Mouse (Mus musculus): ENCODE data around the gene Fam172a.

Gene Fam172a

DNA sequence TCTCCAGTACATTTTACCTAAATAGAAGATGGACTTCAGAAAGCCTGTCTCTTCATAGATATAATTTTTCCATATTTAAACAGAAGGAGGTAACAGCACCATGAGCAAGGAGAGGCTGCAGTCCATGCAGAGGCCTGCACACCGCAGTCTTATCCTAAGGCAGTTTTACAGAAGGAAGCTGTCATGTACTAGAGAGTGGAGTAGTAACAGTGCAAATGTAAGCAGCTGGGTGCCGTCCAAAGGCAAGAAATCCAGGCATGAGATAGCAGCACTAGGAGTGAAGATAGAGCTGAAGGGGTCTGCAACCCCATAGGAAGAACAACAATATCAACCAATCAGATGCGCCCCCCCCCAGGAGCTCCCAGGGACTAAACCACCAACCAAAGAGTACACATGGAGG, 403.0 kb downstream of the Fam172a start:
- DNase-seq: no peak

DNA sequence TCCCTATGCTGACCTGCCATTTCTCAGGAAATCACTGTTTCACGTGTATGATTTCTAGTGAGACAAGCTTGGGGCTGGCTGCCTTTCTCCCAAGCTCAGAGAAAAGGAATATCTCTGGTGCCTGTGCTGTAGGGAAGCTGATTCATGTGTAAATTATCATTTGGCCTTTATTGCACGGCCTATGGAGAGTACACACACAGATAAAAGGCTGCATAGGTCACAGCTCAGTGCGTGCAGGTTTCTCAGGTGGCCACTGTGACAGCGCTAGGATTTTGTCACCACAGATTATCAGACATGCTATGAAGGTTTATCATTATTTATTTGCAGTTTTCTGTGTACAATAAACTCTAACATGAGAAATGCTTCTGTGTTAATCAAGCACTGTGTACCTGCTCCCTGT, 408.8 kb downstream of the Fam172a start:
- no peak for DNase-seq

DNA sequence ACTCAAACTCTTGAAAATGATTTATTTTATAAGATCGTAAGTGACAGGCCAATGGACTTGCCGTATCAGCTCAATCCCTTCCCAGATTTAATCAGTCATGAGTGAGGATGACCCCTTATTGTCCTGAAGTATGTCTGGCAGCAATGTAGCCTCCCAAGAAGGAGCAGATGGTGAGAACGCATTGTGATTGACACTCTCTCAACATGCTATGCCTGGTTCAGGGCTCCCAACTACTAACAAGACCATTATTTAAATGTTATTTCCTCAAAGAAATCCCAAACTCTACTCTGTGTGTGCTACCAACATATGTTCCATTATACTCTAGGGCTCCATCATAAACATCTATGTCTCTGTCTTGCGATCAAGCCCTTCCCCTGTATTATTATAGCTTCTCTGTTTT, 412.1 kb downstream of the Fam172a start:
- no peak for DNase-seq

DNA sequence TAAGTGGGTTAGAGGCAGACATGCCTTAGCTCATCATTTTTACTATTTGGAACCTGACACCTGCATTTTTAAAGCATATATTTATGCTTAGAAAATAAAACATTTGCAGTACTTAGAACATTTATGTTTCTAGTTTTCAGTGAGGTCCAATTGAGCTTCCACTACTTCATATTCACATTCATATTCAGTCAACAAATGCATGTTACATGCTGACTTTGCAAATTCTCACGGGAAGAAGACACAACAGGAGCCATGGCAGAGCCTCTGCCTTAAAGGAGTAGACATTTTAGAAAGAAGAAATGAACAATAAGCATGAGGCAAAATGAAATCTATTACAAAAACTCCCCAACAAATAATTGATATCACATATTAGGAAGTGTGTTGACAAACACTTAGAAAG, 416.9 kb downstream of the Fam172a start:
- no peak for DNase-seq

DNA sequence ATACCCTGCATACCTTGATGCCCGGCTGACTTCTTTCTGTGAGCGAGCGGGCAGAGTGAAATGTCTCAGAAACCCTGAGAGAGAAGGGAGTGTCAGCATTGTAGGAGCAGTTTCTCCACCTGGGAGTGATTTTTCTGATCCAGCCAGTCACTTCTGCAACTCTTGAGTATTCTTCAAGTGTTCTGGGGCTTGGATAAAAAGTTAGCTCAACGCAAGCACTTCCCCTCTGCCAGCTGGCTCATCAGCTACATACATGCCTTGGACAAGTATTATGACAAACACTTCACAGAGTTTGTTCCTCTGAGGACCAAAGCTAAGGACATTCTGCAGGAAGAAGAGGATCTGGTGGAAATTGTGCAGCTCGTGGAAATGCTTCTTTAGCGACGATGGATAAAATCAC, 420.2 kb downstream of the Fam172a start:
- DNase-seq: no peak

DNA sequence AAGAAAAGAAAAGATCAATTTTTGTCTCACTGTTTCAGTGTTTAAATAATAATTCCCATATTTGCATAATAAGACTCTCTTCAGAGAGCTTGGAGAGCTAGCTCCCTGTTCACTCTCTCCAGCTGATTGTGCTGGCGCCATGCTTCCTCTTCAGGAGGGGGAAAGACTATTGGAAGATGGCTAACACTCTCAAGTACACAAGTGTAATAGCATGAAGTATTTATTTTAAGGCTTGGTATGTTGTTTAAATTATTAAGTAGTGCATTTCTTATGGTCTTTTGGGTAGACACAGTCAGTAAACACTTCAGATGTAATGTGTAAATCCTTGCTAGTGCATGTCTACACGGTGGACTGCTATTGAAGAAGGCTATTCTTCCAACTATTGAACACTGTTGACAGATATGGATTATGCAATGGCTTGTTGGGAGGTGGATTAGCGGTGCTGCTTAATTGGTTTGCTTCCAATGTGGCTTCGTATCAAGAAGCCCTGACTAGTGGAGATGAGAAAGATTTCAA, 422.1 kb downstream of the Fam172a start:
- DNase-seq: no peak

DNA sequence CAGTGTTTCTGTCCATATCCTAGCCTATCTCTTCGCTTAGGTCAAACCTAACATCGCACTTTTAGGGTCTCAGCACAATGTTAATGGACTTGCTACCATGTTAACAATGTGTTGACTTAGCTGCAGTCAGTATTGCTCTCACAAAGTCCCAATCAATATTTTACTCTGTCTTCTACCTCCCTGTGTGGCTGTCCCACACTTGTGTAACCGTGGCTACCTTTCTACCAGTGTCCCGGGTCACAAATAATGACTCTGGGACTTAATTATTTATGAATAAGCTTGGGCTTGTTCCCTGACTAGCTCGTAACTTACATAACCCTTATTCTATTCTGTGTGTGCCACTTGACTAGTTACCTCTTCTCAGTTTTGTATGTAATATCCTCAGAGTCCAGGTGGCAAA, 455.6 kb downstream of the Fam172a start:
- no peak for DNase-seq

DNA sequence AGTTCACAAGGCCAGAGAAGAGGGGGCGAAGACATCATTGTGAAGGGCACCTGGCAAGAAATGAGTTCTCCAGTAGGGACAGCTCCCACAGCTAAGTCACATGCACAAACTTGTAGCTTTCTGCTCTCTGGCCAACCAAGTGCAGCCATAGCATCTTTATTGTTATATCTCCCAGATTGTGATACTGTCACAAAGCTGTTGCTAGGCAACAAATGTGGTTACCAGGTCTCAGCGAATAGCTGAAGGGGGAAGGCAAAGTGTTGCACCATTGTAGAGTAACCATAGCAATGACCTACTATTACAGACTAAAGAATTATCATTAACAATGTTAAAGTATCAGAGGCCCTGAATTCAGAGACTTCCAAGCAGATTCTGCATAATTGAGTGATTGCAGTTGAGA, 460.3 kb downstream of the Fam172a start:
- no peak for DNase-seq

DNA sequence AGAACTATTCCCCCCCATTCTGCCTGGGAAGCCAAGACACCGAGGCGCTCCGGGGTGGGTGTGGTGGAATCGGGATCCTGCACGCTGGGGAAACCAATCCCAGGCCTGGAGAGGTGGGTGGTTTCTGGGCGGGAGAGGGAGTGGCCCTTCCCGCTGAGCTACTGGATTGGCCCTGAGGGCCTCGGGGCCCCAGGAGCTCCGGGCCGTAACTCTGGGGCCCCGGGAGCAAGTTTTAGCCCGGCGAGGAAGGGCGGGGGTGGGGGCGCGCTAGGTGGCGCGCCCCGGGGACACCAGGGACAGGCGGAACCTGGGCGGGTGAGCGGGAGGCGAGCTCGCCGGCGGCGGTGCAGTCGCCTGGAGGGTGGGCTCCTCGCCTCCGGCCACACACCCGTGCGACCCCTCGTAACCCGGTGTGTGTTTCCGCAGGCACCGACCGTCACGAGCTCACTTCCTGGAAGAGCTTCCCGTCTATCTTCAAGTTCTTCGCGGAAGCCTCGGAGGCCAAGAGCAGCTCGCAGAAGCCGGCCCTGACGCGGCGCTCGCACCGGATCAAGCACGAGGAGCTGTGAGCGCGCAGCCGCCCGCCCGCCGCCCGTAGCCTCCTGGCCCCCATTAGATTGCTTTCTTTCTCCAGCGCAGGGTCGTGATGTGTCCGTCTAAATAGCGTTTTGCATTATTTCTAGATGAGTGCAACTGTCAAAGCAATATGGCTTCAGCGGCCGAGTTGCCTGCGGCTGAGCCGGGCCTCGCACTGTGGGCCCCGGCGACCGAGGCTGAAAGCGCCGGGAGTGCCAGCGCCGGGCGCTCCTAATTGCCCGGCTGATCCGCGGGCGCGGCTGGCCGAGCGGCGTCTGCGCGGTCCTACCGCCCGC, 461.5 kb downstream of the Fam172a start:
- peak; percentile 86 for DNase-seq

DNA sequence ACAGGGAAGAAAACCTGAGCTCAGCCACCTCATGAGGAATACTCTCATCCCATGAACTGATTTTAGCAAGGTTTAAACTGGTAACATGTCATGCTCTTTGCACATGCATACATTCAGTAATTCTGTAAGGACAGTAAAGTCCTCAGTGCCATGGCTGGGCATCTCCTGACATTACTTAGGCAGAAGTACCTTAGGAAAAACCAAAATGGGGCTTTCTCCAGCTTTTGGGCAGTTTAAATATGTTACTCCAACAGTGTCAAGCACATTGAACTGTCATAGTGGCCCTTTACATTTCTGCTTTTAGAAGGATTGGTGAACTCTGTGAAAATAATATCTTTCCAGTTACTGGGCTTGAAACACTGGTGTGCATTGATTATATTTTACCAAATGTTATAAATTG, 463.1 kb downstream of the Fam172a start:
- DNase-seq: no peak

DNA sequence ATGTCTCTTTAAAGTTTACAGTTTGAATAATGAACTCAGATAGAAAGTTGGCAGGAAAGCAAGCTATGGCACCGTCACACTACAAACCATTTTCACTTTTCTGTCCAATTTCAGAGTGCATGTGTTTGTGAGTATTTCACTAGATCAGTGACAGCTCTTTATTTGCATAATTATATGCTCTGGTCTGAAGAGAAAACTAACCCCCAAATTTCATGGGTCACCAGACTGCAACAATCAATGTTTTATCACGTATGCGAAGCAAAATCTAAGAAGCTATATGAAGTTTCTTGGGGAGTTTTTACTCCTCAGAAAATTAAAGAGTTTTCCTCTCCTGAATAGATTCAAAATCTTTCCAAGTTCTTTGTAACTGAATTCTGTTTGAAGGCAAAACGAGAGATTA, 466.3 kb downstream of the Fam172a start:
- DNase-seq: no peak

DNA sequence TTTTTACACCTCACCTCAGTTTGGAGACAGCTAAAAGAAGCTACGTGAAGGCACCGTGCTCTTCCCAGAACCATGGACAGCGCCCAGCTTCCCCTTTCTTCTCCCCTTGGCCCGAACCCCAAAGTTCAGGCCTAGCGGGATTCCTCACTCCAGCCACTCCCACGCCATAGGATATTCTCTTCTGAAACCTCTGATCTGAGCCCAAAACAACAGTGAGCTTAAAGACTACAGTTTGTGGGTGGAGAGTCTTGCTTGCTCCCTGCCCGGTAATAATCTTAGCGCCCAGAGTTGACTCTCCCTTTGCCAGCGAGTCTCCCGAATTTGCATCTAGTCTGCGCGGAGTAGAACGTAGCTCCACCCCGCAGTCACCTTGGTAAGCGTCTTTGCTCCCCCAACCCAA, 469.5 kb downstream of the Fam172a start:
- no peak for DNase-seq

DNA sequence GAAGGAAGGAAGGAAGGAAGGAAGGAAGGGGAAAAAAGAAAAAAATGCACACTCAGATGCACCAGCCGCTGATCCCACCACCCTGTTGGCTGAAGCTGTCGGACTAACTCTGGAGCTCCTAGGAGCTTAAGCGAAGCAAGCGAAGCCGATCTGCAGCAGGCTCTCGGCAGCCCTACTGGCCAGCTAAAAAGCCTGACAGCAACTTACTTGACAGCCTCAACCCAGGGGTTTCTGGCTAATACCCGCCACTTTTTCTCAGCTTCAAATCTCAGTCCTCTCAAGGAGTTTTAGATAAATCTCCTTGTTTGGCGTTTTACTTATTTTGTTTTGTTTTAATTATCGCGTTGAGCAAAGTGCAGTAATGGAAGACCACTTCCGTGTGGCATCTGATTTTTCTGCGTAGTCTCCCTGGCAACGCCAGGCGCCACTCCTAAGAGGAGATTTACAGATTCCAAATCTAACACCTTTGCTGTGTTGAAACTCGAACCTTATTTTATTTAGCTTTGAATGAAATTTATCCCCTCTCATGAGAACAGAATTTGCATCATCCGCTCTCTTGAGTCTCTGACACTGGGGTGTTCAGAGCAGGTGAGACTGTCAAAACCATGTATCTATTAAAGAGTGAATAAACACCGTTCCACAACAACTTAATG, 470.3 kb downstream of the Fam172a start:
- no peak for DNase-seq

DNA sequence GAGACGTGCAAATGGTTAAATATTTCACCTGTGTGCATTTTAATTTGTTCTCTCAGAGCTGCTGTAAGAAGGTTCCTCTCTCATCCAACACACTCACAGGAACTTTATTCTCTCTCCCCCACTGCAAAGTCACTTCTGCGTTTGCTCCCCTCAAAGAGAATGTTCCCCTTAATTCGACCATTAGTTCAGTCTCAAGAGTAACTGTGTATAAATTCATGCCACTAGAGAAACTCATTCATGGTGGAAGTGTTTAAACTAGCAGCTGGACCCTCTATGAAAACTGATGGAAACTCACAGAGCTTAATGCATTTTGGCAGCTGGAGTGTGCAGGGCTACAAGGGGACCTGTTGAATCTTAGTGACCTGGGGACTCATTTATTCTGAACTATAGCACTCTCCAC, 471.0 kb downstream of the Fam172a start:
- no peak for DNase-seq

DNA sequence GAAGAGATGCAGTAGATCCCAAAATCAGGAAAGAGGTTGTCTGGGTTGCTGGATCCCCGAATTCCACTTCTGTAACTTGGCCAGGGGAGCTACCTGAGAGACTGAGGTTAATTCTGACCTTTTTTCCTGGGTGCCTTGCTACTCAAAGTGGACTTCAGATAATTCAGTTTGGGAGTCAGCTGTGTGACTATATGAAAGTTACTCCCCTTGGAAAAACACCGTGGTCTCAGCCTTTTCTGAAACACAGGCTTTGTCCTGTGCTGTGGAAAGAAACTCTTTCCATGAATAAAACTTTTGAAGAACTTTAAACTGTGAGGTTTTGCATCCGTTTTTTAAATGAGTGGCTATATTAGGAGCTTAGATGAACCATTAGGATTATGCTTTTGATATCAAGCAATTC, 472.4 kb downstream of the Fam172a start:
- DNase-seq: no peak

DNA sequence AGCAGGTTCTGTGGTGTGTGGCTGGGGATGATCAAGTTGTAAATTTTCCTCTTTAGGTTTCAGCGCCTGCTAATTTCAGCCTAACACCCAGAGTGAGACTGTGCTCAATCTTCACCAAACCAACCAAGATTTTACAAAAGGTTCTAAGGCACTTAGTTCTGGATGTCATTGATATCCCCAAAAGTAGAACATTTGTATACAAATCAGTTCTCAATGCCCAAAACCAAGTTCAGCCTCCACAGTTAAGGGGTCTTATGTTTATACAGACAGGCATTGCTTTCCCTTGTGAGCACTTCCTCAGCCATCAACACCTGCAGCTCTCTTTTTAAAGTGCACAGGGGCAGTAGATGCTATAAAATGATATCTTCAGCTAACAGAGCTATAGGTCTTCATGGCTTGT, 473.1 kb downstream of the Fam172a start:
- no peak for DNase-seq

DNA sequence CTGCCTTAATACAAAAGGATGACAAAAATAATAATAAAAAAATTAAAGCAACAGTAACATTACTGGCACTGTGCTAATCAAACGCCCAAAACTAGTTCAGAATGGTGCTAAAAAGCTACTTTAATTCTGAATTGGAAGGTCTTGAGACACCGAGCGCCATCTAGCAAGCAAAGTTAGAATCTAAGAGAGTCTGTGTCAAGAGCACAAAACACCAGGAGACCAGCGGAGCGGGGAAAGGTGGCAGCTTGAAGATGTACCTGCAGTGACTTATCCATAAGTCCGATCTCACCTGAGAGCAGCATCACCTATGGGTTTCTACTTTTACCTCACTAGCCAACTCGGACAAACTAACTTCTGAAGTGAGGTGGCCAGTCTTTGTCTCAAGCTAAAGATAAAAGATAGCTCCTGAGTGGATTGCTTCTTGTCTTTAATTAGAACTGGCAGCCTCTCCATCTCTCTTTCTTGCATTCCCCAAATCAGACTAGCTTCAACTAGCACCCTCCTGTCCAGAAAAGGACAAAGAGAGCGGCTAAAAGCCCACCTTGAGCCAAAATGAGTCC, 474.1 kb downstream of the Fam172a start:
- DNase-seq: peak; percentile 66

DNA sequence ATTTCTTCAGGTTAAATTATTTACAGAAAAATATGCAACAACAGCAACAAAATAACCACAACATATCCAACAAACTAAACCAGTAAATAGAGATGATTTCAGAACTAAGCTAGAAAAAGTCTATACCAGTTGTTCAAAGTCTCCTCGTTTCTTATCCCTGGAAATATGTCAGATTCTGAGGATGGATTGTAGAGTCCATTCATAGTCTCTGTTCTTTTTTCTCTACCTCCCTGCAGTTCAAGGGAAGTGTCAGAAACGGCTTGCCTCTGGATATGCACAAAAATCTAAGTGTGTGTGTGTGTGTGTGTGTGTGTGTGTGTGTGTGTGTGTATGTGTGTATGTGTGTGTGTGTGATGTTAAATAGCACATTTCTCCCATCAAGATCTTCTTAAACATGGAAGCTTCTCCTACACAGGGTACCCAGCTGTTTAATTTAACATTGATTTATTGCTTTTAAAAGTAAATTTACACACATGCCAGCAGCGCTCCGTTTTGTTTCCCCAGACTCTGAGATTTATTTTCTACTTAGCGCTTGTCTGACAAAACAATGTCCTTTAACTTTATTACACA, 475.6 kb downstream of the Fam172a start:
- no peak for DNase-seq

DNA sequence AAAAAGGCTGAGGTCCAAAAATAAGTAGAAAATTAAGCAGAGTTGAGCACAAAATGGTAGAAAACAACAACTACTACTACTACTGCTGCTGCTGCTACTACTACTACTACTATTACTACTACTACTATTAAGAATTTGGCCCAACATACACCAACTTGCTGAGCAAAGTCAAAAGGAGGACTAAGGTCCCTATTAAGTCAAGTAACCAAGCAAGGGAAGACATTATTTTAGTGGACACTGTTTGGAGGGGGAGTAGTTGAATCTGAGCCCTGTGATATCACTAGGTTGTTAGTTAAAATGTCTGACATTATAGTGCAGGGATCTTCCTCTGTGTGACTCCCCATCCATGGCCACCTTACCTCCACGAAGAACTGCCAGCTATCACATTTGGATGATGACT, 476.2 kb downstream of the Fam172a start:
- DNase-seq: no peak

DNA sequence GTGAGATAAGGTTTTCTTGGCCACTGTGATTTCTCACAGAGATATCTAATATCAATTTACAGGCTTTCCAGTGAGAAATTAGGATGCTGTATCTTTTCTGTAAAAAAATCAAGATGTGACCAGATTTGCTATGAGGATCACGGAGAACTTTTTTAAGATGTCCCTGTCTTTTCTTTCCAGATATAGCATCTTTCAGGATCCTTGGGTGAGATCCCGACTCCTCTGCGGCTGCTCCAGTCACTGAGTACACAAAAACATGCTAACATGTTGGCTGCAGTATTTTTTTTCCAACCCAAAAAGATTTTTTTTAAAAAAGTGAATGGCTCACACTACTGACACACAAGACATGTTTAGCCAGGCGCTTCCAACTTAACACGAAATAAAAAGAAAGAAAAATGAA, 476.9 kb downstream of the Fam172a start:
- DNase-seq: no peak

DNA sequence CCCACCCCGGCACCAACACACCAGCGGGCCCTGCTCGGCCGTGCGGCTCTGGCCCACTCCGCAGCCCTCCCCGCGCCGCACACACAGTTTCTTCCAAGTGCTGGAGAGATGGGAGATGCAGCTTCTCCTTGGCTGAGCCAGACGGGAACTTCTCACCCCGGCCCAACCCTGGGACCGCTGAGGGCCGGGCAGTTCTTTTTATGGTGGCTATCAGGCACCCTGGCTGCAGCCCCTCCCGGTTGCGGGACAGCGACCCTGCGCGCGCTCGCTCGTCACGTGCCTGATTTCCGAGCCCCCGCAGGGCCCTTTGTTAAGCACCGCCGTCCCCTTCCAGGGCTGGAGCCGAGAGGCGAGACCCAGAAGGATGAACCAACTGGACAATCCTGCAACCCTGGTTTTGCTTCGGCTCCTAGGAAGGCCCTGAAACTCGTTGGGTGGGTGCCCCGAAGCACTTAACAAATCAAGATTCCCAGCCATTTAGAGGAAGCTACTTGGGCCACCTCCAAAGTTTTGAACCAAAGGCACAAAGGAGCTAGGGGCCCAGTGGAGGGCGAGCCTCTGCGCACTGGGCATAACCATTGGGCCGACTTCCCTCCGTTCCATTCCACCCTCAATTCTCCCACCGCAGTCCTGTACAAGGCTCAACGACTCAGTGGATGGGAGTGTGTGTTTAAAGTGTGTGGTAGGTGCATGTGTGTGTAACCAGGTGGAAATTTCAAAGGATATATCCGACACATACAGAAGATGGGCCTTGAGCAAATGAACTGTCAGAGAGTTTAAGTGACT, 477.7 kb downstream of the Fam172a start:
- no peak for DNase-seq

DNA sequence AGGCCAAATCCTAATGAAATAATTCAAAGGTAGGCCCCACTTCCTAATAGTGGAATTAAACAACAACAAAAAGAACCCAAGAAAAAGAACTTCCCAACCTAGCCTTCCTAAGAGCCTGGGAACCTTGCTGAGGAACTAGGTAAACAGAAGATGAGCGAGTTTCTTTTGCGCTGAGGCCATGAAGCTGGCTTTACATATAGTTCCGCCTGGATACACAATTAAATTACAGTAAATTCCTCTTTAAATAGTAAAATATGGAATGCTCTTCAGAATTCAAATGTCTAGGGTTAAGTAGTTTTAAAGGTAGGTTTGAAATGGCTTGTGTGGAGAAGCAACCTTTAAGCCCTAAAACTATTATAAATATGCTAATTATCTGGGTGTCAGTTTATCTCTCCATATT, 478.4 kb downstream of the Fam172a start:
- DNase-seq: no peak
